Mouse (Mus musculus) myocyte (in vitro differentiated cells): ENCODE measurements around the gene Fstl5.

Experiments
- MAX ChIP-seq: IDR thresholded peaks from one replicate; pipeline ENCODE4 v1.6.1; 2011; ENCODE audit warnings: low read depth, mild to moderate bottlenecking, control low read depth
- POLR2A ChIP-seq: IDR thresholded peaks from one replicate; pipeline ENCODE4 v1.6.1; 2011; ENCODE audit warnings: low read depth, mild to moderate bottlenecking, control low read depth, moderate library complexity; ENCODE audit not compliant: insufficient read length

- no peak for TF ChIP-seq MAX
- TF ChIP-seq POLR2A: no peak
Observed at GRCm38 (mm10) chr3:76680546-76680883, 606.4 kb downstream of the Fstl5 start.
